Mouse (Mus musculus): ENCODE results near the gene Marf1.
"Not testable (repeated sequence)": the region's sequence is repeated elsewhere in the genome, so short reads cannot be mapped to it uniquely, and the experiment has no call there.

Marf1 gene

DNA sequence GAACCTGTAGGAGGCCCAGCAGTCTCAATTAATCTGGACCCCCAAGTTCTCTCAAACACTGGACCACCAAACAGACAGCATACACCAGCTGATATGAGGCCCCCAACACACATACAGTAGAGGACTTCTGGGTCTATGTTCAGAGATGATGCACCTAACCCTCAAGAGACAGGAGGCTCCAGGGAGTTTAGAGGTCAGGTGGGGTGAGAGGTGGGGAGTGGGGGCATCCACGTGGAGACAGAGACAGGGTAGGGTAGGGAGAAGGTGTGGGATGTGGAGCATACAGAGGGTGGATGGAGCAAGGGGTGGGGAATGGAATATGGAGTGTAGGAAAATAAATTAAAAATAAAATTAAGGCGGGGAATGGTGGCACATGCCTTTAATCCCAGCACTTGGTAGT, 94.5 kb downstream of the Marf1 start:
- not testable (repeated sequence) for DNase-seq (ENCODE audit: low spot score in 2 of 2)

DNA sequence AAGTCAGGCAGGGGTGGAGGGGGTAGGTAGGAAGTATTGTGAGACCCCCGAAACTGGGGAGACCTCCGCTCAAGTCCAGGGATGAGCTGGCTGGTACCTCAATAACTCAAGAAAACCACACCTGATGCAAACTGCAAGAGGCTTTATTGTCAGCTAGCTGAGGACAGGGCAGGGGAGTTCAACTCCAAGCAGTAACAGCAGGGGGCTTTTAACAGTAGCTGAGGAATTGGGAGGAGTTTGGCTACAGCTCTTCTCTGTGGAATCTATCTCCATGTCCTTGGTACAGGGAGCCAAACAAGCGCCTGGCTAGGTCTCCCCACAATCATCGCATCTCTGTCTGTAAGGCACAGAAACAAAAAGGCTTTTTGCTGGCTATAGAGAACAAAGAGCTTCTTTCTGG, 96.6 kb downstream of the Marf1 start:
- not testable (repeated sequence) for DNase-seq (ENCODE audit: low spot score in 2 of 2)

DNA sequence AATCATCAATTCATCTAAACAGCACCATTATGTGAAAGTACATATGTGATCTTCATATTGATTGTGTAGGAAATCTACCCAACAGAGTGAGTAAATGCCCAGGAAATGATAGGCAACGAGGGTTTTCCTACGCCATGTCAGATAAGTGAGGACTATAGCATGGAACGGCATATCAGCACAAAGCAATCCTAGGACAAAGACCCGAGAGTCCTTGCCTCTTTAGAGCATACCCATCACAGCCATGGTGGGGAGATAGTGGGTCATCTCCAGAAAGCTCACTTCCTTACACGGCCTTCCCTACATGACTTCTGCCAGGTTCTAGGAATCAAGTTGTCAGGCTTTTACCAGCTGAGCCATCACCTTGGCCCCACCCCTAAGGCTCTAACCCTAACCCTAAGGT, 103.3 kb downstream of the Marf1 start:
- no peak for DNase-seq (ENCODE audit: low spot score in 2 of 2)
